Mouse (Mus musculus) heart, embryonic 16.5 days (tissue): ENCODE measurements around the gene Gpat2. TPM values are rescaled to one million over a fixed set of nuclear protein-coding genes. Genes with fewer than 3 reads are reported as not detected.

ENCODE experiments used
- ATAC-seq: fragments of 200-750 bp; cut with Nextera tagmentation; replicated peaks from 2 replicates; pipeline ENCODE4 v1.8.0; 2017; ENCODE audit warnings: moderate number of reproducible peaks; ENCODE audit not compliant: insufficient read depth, low FRiP score; ENCODE audit errors: extremely low read depth
- H3K27ac ChIP-seq: fragments of 300-500 bp; sonication (generic); 2 replicates; pipeline ENCODE4 v1.5.1; 2014; ENCODE audit warnings: mild to moderate bottlenecking, low read length, control low read depth, moderate library complexity
- H3K27me3 ChIP-seq: fragments of 300-500 bp; sonication (generic); 2 replicates; pipeline ENCODE4 v1.6.1; 2014; ENCODE audit warnings: low read length, mixed read lengths; ENCODE audit not compliant: control insufficient read depth, insufficient read depth
- H3K36me3 ChIP-seq: fragments of 300-500 bp; sonication (generic); 2 replicates; pipeline ENCODE4 v1.6.1; 2014; ENCODE audit not compliant: control insufficient read depth, insufficient read depth
- H3K4me1 ChIP-seq: fragments of 300-500 bp; sonication (generic); 2 replicates; pipeline ENCODE4 v1.6.1; 2014; ENCODE audit warnings: low read length, mixed read lengths; ENCODE audit not compliant: control insufficient read depth, insufficient read depth
- H3K4me2 ChIP-seq: fragments of 300-500 bp; sonication (generic); 2 replicates; pipeline ENCODE4 v1.6.1; 2014; ENCODE audit warnings: low read depth, mild to moderate bottlenecking, control low read depth, low read length
- H3K4me3 ChIP-seq: fragments of 300-500 bp; sonication (generic); 2 replicates; pipeline ENCODE4 v1.5.1; 2014; ENCODE audit warnings: mild to moderate bottlenecking, control low read depth, low read length
- H3K9ac ChIP-seq: fragments of 300-500 bp; sonication (generic); 2 replicates; pipeline ENCODE4 v1.6.1; 2014; ENCODE audit warnings: low read length, control low read depth
- H3K9me3 ChIP-seq: fragments of 300-500 bp; sonication (generic); replicated peaks from 2 replicates; pipeline ENCODE4 v1.6.1; 2016; ENCODE audit warnings: low read length; ENCODE audit not compliant: control insufficient read depth
- WGBS: fragments of 180-500 bp; shearing (Covaris S2); extraction: QIAGEN DNeasy Blood & Tissue Kit; methylation state at CpG from one replicate; pipeline ENCODE4 v1.1.7; 2014; 5-methylcytosine and 5-hydroxymethylcytosine counted together
- polyA plus RNA-seq: library from polyadenylated mRNA; unstranded; fragments of >200 nt; fragmentation: Nextera tagmentation; extraction: Ambion mirVana; gene quantifications from 2 replicates; pipeline ENCODE4 v1.2.1, GENCODE M21; 2015

Gene Gpat2
- polyA plus RNA-seq, 1 experiment from 2014 or later: 0.35 TPM

- Histone ChIP-seq H3K4me2 (no peak overlapping the region), H3K9me3 (no peaks in the 10 kb centered on the region), H3K36me3 (no peaks in the 10 kb centered on the region), H3K4me1 (0 out of 2 replicates have a peak, but pooled peaks cover 3% of the 10 kb centered on the region), H3K4me3 (no peak overlapping the region), H3K9ac (no peak overlapping the region), H3K27ac (no peak overlapping the region), H3K27me3 (peaks cover 7% of the 10 kb centered on the region; the same call in 1 of the 2 replicates)
- WGBS: 6% methylated on average over 5 of the region's 5 CpGs
- ATAC-seq: no peak
Observed at GRCm38 (mm10) chr2:127453764-127454163, 28.8 kb downstream of the Gpat2 start.

GRCm38 (mm10) chr2:127459341-127459740 is 34.3 kb downstream of the Gpat2 start:
- no peaks in the 10 kb centered on the region for H3K36me3 ChIP-seq
- H3K9ac ChIP-seq: no peak overlapping the region
- H3K27ac ChIP-seq: no peak overlapping the region
- 63% methylated on average over 2 of the region's 2 CpGs for WGBS
- H3K4me2 ChIP-seq: no peak overlapping the region
- no peaks in the 10 kb centered on the region for H3K9me3 ChIP-seq
- H3K27me3 ChIP-seq: 0 out of 2 replicates have a peak, but pooled peaks cover 7% of the 10 kb centered on the region
- peaks cover 11% of the 10 kb centered on the region; the same call in 1 of the 2 replicates for H3K4me1 ChIP-seq
- H3K4me3 ChIP-seq: no peak overlapping the region
- no peak for ATAC-seq

- no peak overlapping the region for H3K4me3 ChIP-seq
- H3K36me3 ChIP-seq: no peaks in the 10 kb centered on the region
- 28% methylated on average over 9 of the region's 9 CpGs for WGBS
- H3K9me3 ChIP-seq: no peaks in the 10 kb centered on the region
- H3K9ac ChIP-seq: no peak overlapping the region
- H3K27ac ChIP-seq: no peak overlapping the region
- peaks cover 14% of the 10 kb centered on the region; the same call in 1 of the 2 replicates for H3K4me1 ChIP-seq
- 0 out of 2 replicates have a peak, but pooled peaks cover 7% of the 10 kb centered on the region for H3K27me3 ChIP-seq
- no peak overlapping the region for H3K4me2 ChIP-seq
- ATAC-seq: no peak
Observed at GRCm38 (mm10) chr2:127461351-127461750, 36.4 kb downstream of the Gpat2 start.

GRCm38 (mm10) chr2:127462314-127462713 is 37.3 kb downstream of the Gpat2 start:
- H3K4me3 ChIP-seq: no peak overlapping the region
- H3K9me3 ChIP-seq: no peaks in the 10 kb centered on the region
- H3K27me3 ChIP-seq: 0 out of 2 replicates have a peak, but pooled peaks cover 7% of the 10 kb centered on the region
- no peak overlapping the region for H3K4me2 ChIP-seq
- H3K4me1 ChIP-seq: peaks cover 14% of the 10 kb centered on the region; the same call in 1 of the 2 replicates
- WGBS: 6% methylated on average over 8 of the region's 8 CpGs
- H3K36me3 ChIP-seq: no peaks in the 10 kb centered on the region
- no peak overlapping the region for H3K27ac ChIP-seq
- no peak overlapping the region for H3K9ac ChIP-seq
- peak; percentile 73; the same call in 1 of the 2 replicates for ATAC-seq

GRCm38 (mm10) chr2:127470183-127470582 is 45.2 kb downstream of the Gpat2 start:
- no peak overlapping the region for H3K4me2 ChIP-seq
- H3K9ac ChIP-seq: no peak overlapping the region
- H3K27me3 ChIP-seq: no peaks in the 10 kb centered on the region; the same call in 1 of the 2 replicates
- H3K4me1 ChIP-seq: no peaks in the 10 kb centered on the region
- no peaks in the 10 kb centered on the region for H3K36me3 ChIP-seq
- 85% methylated on average over 5 of the region's 5 CpGs for WGBS
- ATAC-seq: no peak
- H3K27ac ChIP-seq: no peak overlapping the region
- H3K4me3 ChIP-seq: no peak overlapping the region
- H3K9me3 ChIP-seq: no peaks in the 10 kb centered on the region

- Histone ChIP-seq H3K4me2 (no peak overlapping the region), H3K9ac (no peak overlapping the region), H3K36me3 (no peaks in the 10 kb centered on the region), H3K9me3 (no peaks in the 10 kb centered on the region), H3K4me1 (no peaks in the 10 kb centered on the region), H3K27ac (no peak overlapping the region), H3K4me3 (no peak overlapping the region), H3K27me3 (no peaks in the 10 kb centered on the region; the same call in 1 of the 2 replicates)
- ATAC-seq: no peak
- WGBS: 88% methylated on average over 10 of the region's 10 CpGs
Observed at GRCm38 (mm10) chr2:127470661-127471060, 45.7 kb downstream of the Gpat2 start.

- ATAC-seq: no peak
- Histone ChIP-seq H3K4me1 (no peaks in the 10 kb centered on the region), H3K4me3 (no peak overlapping the region), H3K27ac (no peak overlapping the region), H3K36me3 (no peaks in the 10 kb centered on the region), H3K4me2 (no peak overlapping the region), H3K9me3 (no peaks in the 10 kb centered on the region), H3K9ac (no peak overlapping the region), H3K27me3 (no peaks in the 10 kb centered on the region; the same call in 1 of the 2 replicates)
- 84% methylated on average over 8 of the region's 8 CpGs for WGBS
Observed at GRCm38 (mm10) chr2:127471281-127471680, 46.3 kb downstream of the Gpat2 start.

- H3K4me3 ChIP-seq: no peak overlapping the region
- whole genome bisulfite sequencing: 62% methylated on average over 3 of the region's 3 CpGs
- no peak overlapping the region for H3K4me2 ChIP-seq
- H3K27me3 ChIP-seq: no peaks in the 10 kb centered on the region; the same call in 1 of the 2 replicates
- H3K9ac ChIP-seq: no peak overlapping the region
- no peak overlapping the region for H3K27ac ChIP-seq
- H3K9me3 ChIP-seq: no peaks in the 10 kb centered on the region
- ATAC-seq: no peak
- H3K36me3 ChIP-seq: no peaks in the 10 kb centered on the region
- no peaks in the 10 kb centered on the region for H3K4me1 ChIP-seq
Observed at GRCm38 (mm10) chr2:127472279-127472678, 47.3 kb downstream of the Gpat2 start.

- H3K4me2 ChIP-seq: no peak overlapping the region
- H3K9ac ChIP-seq: no peak overlapping the region
- 53% methylated on average over 4 of the region's 4 CpGs for WGBS
- no peak for ATAC-seq
- H3K4me1 ChIP-seq: peaks cover 18% of the 10 kb centered on the region
- no peaks in the 10 kb centered on the region for H3K36me3 ChIP-seq
- H3K27ac ChIP-seq: no peak overlapping the region
- H3K27me3 ChIP-seq: peaks cover 54% of the 10 kb centered on the region
- H3K4me3 ChIP-seq: no peak overlapping the region
- no peaks in the 10 kb centered on the region for H3K9me3 ChIP-seq
Observed at GRCm38 (mm10) chr2:127479210-127479609, 54.2 kb downstream of the Gpat2 start.
